Mouse (Mus musculus) midbrain, embryonic 14.5 days (tissue): ENCODE measurements at regions not wholly inside any gene's neighbourhood (a gene's known extent, or its start where the extent isn't known, plus 50 kb on each side); places are given as distances from the start of the nearest gene placed in this dataset.
A peak's percentile ranks its signal among the peaks of the same experiment; 100 is the strongest.

Experiments
- ATAC-seq: fragments of 200-750 bp; cut with Nextera tagmentation; 2 replicates; pipeline ENCODE4 v1.8.0; 2017; ENCODE audit warnings: moderate number of reproducible peaks, moderate library complexity; ENCODE audit not compliant: low FRiP score, low TSS enrichment
- DNase-seq: peaks from one replicate; pipeline ENCODE4 v3.0.0-alpha.2; 2015
- H3K27ac ChIP-seq: fragments of 300-500 bp; sonication (generic); replicated peaks from 2 replicates; pipeline ENCODE4 v1.5.1; 2014; ENCODE audit warnings: mild to moderate bottlenecking, low read depth, low read length, moderate library complexity
- H3K27me3 ChIP-seq: fragments of 300-500 bp; sonication (generic); 2 replicates; pipeline ENCODE4 v1.6.1; 2014; ENCODE audit warnings: low read length, control low read depth, mixed read lengths; ENCODE audit not compliant: control insufficient read depth, insufficient read depth
- H3K36me3 ChIP-seq: fragments of 300-500 bp; sonication (generic); 2 replicates; pipeline ENCODE4 v1.6.1; 2014; ENCODE audit warnings: low read length, control low read depth; ENCODE audit not compliant: control insufficient read depth, insufficient read depth
- H3K4me1 ChIP-seq: fragments of 300-500 bp; sonication (generic); 2 replicates; pipeline ENCODE4 v1.6.1; 2014; ENCODE audit warnings: mild to moderate bottlenecking, antibody characterized with exemption, low read length, control low read depth; ENCODE audit not compliant: control insufficient read depth, insufficient read depth
- H3K4me2 ChIP-seq: fragments of 300-500 bp; sonication (generic); 2 replicates; pipeline ENCODE4 v1.6.1; 2014; ENCODE audit warnings: mild to moderate bottlenecking, low read length, moderate library complexity
- H3K4me3 ChIP-seq: fragments of 300-500 bp; sonication (generic); replicated peaks from 2 replicates; pipeline ENCODE4 v1.5.1; 2014; ENCODE audit warnings: low read depth, low read length
- H3K9ac ChIP-seq: fragments of 300-500 bp; sonication (generic); replicated peaks from 2 replicates; pipeline ENCODE4 v1.6.1; 2014; ENCODE audit warnings: mild to moderate bottlenecking, low read length, moderate library complexity
- H3K9me3 ChIP-seq: fragments of 300-500 bp; sonication (generic); 2 replicates; pipeline ENCODE4 v1.6.1; 2016; ENCODE audit warnings: low read length, control low read depth, mixed read lengths; ENCODE audit not compliant: control insufficient read depth
- WGBS: fragments of 180-500 bp; shearing (Covaris S2); extraction: QIAGEN DNeasy Blood & Tissue Kit; methylation state at CpG from one replicate; pipeline ENCODE4 v1.1.7; 2014; 5-methylcytosine and 5-hydroxymethylcytosine counted together

DNA sequence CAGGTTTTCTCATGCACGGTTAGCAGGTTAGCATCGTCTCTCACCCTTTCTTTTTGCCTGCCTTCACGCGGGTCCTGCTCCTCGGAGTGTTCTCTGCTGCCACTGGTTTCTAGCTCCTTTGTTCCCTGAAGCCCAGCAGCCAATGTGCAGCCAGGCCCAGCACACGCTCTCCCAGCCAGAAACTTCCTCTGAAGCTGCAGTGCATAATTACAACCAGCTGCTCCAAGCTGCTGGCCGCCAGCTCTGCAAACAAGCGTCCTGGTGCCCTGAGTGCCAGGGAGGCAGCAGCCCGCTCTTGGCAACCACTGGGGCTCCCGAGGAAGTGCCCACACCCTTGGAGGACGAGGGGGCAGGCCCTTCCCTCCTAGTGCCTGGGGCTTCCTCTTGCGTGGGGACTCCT is 74.8 kb upstream of the Maml3 start:
- DNase-seq = peak; percentile 87
- Histone ChIP-seq H3K27me3 (no peaks in the 10 kb centered on the region), H3K27ac (peak overlapping the region; percentile 89), H3K4me2 (peak overlapping the region; percentile 44), H3K4me3 (peak overlapping the region; percentile 4), H3K36me3 (no peaks in the 10 kb centered on the region), H3K9me3 (no peaks in the 10 kb centered on the region), H3K9ac (peak overlapping the region; percentile 39), H3K4me1 (peaks cover 27% of the 10 kb centered on the region)
- 1% methylated on average over 12 of the region's 12 CpGs for WGBS
- ATAC-seq = peak; percentile 87

DNA sequence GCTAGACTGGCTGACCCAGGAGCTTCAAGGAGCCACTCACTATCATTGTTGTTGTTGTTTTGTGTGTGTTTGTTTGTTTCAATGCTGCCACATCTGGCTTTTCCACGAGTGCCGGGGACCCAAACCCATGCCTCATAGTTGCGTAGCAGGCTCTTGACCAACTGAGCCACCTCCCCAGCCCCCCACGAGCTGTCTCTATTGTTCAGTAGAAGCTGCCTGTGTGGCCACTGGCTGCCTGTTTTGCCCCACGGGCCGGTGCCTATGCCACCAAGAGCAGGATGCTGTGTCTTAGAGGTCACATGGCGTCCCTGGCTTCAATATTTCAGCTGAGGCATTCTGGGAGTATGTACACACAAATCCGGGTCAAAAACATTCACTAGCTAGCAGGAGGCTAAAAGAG is 75.4 kb upstream of the Maml3 start:
- ATAC-seq (peak; percentile 38; the same call in 1 of the 2 replicates), DNase-seq (peak; percentile 51)
- H3K4me2 ChIP-seq = peak overlapping the region; percentile 44
- H3K27me3 ChIP-seq = no peaks in the 10 kb centered on the region
- H3K27ac ChIP-seq = peak overlapping the region; percentile 89
- H3K9me3 ChIP-seq = no peaks in the 10 kb centered on the region
- no peak overlapping the region for H3K4me3 ChIP-seq
- H3K36me3 ChIP-seq = no peaks in the 10 kb centered on the region
- peaks cover 27% of the 10 kb centered on the region for H3K4me1 ChIP-seq
- 18% methylated on average over 8 of the region's 8 CpGs for WGBS
- H3K9ac ChIP-seq = peak overlapping the region; percentile 39

DNA sequence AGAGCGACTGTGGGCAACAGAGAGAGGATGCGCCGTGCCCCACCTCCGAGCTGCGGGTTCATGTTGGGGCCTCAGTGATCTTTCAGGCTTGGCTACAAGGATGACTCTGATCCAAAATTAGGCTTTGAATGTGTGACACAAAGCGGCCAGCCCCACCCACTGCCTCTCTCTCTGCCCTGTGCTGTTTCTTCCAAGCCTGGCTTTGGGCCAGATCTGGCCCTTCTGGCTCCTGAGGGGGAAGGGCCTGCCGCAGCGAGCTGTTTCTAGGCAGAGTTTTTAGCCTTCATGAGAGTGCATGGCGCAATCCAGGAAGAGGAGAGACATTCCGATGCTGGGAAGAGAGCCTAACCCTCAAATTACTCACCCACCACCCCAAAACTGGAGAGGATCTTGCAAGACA is 75.9 kb upstream of the Maml3 start:
- Histone ChIP-seq H3K9me3 (no peaks in the 10 kb centered on the region), H3K4me1 (peaks cover 27% of the 10 kb centered on the region), H3K27ac (peak overlapping the region; percentile 89), H3K9ac (peak overlapping the region; percentile 27; the same call in 1 of the 2 replicates), H3K4me2 (peak overlapping the region; percentile 44; the same call in 1 of the 2 replicates), H3K36me3 (no peaks in the 10 kb centered on the region), H3K4me3 (no peak overlapping the region), H3K27me3 (no peaks in the 10 kb centered on the region)
- peak; percentile 72 for ATAC-seq
- 28% methylated on average over 10 of the region's 10 CpGs for WGBS
- DNase-seq = peak; percentile 87

DNA sequence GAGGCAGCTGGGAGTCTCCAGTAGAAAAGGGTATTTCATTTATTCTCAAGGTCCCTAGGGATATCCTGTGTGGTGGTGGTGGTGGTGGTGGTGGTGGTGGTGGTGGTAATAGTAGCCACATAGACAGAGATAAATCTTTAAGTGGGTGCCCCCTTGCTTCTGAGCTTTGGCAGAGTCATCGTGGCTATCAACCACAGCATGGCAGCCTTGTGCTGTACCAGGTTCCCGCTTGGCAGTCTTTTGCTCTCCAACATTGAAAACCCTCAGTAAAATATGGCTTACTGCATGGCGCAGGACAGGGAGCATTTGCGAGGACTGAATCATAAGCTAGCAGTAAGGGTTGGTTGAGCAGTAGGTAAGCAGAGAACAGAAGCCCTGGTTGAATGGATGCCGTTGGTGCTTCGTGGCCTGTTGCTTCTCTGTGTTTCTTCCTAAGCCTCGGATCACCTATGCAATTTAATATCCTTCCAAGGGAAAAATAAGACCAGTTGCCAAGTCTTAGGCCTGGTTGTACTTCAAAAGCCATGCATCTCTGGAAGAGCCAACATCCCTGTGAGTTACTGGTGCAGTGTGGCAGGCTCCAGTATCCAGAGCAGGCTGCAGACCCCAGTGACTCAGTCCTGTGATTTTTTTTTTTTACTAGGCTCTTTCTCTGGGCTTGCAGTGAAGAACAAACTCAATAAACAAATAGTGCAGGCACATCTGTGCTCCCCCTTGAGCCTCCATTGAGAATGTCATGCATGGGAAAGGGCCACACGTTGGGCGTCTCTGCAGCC is 76.6 kb upstream of the Maml3 start:
- H3K4me1 ChIP-seq = peaks cover 27% of the 10 kb centered on the region
- H3K9ac ChIP-seq = no peak overlapping the region
- H3K9me3 ChIP-seq = no peaks in the 10 kb centered on the region
- no peaks in the 10 kb centered on the region for H3K27me3 ChIP-seq
- ATAC-seq (no peak), DNase-seq (no peak)
- H3K4me2 ChIP-seq = no peak overlapping the region
- H3K4me3 ChIP-seq = no peak overlapping the region
- 90% methylated on average over 9 of the region's 9 CpGs for WGBS
- H3K27ac ChIP-seq = peak overlapping the region; percentile 89; the same call in 1 of the 2 replicates
- no peaks in the 10 kb centered on the region for H3K36me3 ChIP-seq

DNA sequence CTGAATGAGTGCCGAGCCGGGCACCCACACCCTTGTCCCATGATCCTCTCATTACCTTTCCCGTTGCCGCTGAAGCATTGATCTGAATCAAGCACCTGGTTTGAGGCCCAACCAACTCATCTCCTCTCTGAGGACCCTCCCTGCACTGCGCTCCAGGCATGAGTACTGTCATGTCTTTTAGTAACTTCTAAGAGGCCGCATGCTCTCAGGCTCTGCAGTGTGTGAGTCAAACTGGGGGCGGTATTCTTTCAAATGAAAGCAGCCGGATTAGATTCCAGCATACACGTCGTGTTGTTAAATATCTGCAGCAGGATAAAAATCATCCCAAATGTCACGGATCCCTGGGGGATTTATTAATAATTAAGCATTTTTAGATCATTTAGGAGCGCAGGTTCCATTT is 79.4 kb upstream of the Maml3 start:
- Histone ChIP-seq H3K4me2 (no peak overlapping the region), H3K9ac (no peak overlapping the region), H3K4me1 (peaks cover 19% of the 10 kb centered on the region), H3K27me3 (no peaks in the 10 kb centered on the region), H3K27ac (no peak overlapping the region), H3K36me3 (no peaks in the 10 kb centered on the region), H3K9me3 (no peaks in the 10 kb centered on the region), H3K4me3 (no peak overlapping the region)
- DNase-seq (no peak), ATAC-seq (no peak)
- WGBS = 64% methylated on average over 12 of the region's 12 CpGs

DNA sequence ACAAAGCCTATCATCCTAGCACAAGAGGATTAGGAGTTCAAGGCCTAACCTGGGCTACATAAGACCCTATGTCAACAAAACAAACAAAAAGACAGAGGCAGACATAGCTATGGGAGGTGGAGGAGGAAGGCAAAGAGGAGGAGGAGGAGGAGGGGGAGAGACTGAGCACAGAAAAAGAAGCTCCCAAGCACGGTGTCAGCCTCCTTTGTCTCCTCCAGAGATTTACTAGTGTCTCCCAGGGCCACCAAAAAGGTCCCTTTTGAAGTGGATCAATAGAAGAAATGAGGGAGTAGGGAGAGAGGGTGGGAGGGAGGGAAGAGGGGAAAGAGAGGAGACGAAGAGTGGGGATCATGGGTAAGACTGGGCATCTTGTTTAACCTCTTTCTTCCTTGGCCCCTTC is 80.5 kb upstream of the Maml3 start:
- ATAC-seq (no peak), DNase-seq (no peak)
- Histone ChIP-seq H3K4me2 (no peak overlapping the region), H3K4me3 (no peak overlapping the region), H3K36me3 (no peaks in the 10 kb centered on the region), H3K27me3 (no peaks in the 10 kb centered on the region), H3K4me1 (peaks cover 8% of the 10 kb centered on the region), H3K27ac (no peak overlapping the region), H3K9ac (no peak overlapping the region), H3K9me3 (no peaks in the 10 kb centered on the region)
- 10% methylated on average over 2 of the region's 2 CpGs for WGBS

DNA sequence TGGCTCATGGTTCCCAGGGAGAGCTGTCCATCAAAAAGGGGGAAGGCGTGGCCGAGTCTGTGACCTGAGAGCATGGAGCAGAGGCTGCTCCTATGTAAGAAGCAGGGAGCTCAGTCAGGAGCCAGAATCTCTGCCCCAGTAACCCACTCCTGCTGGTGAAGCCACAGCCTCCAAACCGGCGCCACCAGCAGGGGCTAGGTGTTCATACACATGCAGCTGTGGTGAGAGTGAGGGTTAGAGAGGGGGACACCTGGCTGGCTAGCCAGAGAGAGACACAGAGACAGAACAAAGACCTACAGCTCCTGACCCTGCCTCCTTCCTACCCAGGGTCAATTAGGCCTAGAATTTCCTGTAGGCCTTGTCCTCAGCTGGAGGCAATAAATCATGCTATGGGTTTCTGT is 80.7 kb upstream of the Foxo1 start:
- no peaks in the 10 kb centered on the region; the same call in 1 of the 2 replicates for H3K4me1 ChIP-seq

DNA sequence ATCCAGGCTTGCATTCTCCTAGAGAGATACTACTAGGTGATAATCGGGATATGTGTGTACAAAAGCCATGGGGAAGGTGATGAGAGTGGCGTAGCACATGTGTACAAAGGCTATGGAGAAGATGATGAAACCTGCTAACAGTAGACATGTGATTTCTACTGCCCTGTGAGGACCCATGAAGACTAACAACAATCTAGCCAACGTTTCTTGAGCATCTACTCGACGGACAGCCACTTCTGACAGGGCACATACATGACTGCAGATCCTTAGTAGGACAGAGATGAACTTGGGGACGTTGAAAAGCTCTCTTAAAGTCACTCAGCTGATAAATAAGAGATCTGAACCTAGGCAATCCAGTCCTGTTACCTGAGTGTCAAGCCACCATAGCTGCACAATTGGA is 79.8 kb upstream of the Foxo1 start:
- Histone ChIP-seq H3K4me2 (no peak overlapping the region), H3K9ac (no peak overlapping the region), H3K27me3 (no peaks in the 10 kb centered on the region), H3K27ac (no peak overlapping the region), H3K9me3 (no peaks in the 10 kb centered on the region), H3K4me1 (no peaks in the 10 kb centered on the region; the same call in 1 of the 2 replicates), H3K36me3 (no peaks in the 10 kb centered on the region), H3K4me3 (no peak overlapping the region)
- DNase-seq (no peak), ATAC-seq (no peak)
- 89% methylated on average over 6 of the region's 6 CpGs for WGBS

More for the DNA sequence above, 80.7 kb upstream of the Foxo1 start:
- no peak for ATAC-seq
- no peaks in the 10 kb centered on the region for H3K27me3 ChIP-seq
- no peaks in the 10 kb centered on the region for H3K36me3 ChIP-seq
- no peaks in the 10 kb centered on the region for H3K9me3 ChIP-seq
- H3K27ac ChIP-seq = no peak overlapping the region
- DNase-seq = no peak
- WGBS = 52% methylated on average over 4 of the region's 4 CpGs
- no peak overlapping the region for H3K4me3 ChIP-seq
- no peak overlapping the region for H3K4me2 ChIP-seq
- H3K9ac ChIP-seq = no peak overlapping the region

DNA sequence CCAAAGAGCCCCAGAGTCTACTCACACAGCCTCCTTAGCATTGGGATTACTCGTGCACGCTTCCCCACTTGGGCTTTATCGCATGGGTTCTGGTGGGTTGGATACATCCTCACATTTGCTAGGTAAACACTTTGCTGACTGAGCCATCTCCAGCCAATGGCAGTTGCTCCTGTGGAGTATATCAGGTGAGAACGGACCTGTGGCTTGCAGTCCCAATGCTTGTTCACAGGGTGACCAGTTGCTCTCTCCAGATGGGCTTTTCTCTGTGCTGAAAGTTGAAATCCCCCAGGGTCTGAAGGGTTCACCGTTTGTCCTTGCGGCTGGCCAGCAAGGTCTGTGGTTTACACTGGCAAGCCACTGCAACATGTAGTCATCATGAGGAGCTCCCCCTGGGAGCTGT is 79.1 kb upstream of the Foxo1 start:
- WGBS = 90% methylated on average over 6 of the region's 6 CpGs
- Histone ChIP-seq H3K27me3 (no peaks in the 10 kb centered on the region), H3K4me1 (no peaks in the 10 kb centered on the region; the same call in 1 of the 2 replicates), H3K4me3 (no peak overlapping the region), H3K9me3 (no peaks in the 10 kb centered on the region), H3K27ac (no peak overlapping the region), H3K4me2 (no peak overlapping the region), H3K9ac (no peak overlapping the region), H3K36me3 (no peaks in the 10 kb centered on the region)
- ATAC-seq (no peak), DNase-seq (no peak)
